Mouse (Mus musculus) testis, adult 2 months (tissue): ENCODE measurements around the gene Spa17. TPM values are rescaled to one million over a fixed set of nuclear protein-coding genes. Genes with fewer than 3 reads are reported as not detected.

Experiments used
- H3K27ac ChIP-seq: fragments of 200-500 bp; 2 replicates; pipeline ENCODE4 v1.5.1; 2012; ENCODE audit warnings: low read depth, low read length; ENCODE audit not compliant: control insufficient read depth, insufficient read depth
- H3K27me3 ChIP-seq: fragments of 200-500 bp; 2 replicates; pipeline ENCODE4 v1.6.1; 2012; ENCODE audit warnings: mild to moderate bottlenecking, low read length, moderate library complexity; ENCODE audit not compliant: control insufficient read depth, insufficient read depth
- H3K36me3 ChIP-seq: fragments of 200-500 bp; 2 replicates; pipeline ENCODE4 v1.6.1; 2012; ENCODE audit warnings: mild to moderate bottlenecking, low read length; ENCODE audit not compliant: control insufficient read depth, insufficient read depth
- H3K4me1 ChIP-seq: fragments of 200-500 bp; 2 replicates; pipeline ENCODE4 v1.6.1; 2012; ENCODE audit warnings: low read length; ENCODE audit not compliant: control insufficient read depth, insufficient read depth
- H3K4me3 ChIP-seq: fragments of 200-500 bp; 2 replicates; pipeline ENCODE4 v1.5.1; 2012; ENCODE audit warnings: low read depth, mild to moderate bottlenecking, low read length, moderate library complexity, mixed read lengths; ENCODE audit not compliant: control insufficient read depth
- CTCF ChIP-seq: fragments of 200-500 bp; IDR thresholded peaks from 2 replicates; pipeline ENCODE4 v1.5.1; 2012; ENCODE audit warnings: low read depth, mild to moderate bottlenecking, inconsistent platforms, low read length, moderate library complexity; ENCODE audit not compliant: control insufficient read depth, insufficient read depth, insufficient replicate concordance
- POLR2A ChIP-seq: fragments of 200-500 bp; IDR thresholded peaks from 2 replicates; pipeline ENCODE4 v1.6.1; 2012; ENCODE audit warnings: low read depth, mild to moderate bottlenecking, inconsistent platforms, low read length, moderate library complexity; ENCODE audit not compliant: control insufficient read depth
- polyA plus RNA-seq: library from polyadenylated mRNA; depleted of rRNA; stranded (reverse); fragments of >200 nt; gene quantifications from 2 replicates; pipeline ENCODE4 v1.2.3, GENCODE M21; 2012; rRNA removed

Spa17 gene
- 547 and 582 TPM in 2 replicates for polyA plus RNA-seq

- H3K27me3 ChIP-seq = no peaks in the 10 kb centered on the region
- TF ChIP-seq POLR2A = peak; percentile 56; the same call in 1 of the 2 replicates
- TF ChIP-seq CTCF = no peak
- H3K36me3 ChIP-seq = no peaks in the 10 kb centered on the region; the same call in 1 of the 2 replicates
- H3K27ac ChIP-seq = peak within 1 kb of the TSS; percentile 98
- H3K4me3 ChIP-seq = peak within 1 kb of the TSS; percentile 100
- H3K4me1 ChIP-seq = 0 out of 2 replicates have a peak, but pooled peaks cover 3% of the 10 kb centered on the region
Measured at GRCm38 (mm10) chr9:37613182-37613910, at the start of gene Spa17. Gene Spa17 (minus strand): TSS chr9:37613722.

GRCm38 (mm10) chr9:37663210-37663609 is 49.7 kb upstream of the Spa17 start:
- H3K4me1 ChIP-seq = no peaks in the 10 kb centered on the region
- no peak overlapping the region for H3K27ac ChIP-seq
- TF ChIP-seq POLR2A (no peak), CTCF (no peak)
- H3K4me3 ChIP-seq = no peak overlapping the region
- no peaks in the 10 kb centered on the region for H3K27me3 ChIP-seq
- H3K36me3 ChIP-seq = no peaks in the 10 kb centered on the region

DNA sequence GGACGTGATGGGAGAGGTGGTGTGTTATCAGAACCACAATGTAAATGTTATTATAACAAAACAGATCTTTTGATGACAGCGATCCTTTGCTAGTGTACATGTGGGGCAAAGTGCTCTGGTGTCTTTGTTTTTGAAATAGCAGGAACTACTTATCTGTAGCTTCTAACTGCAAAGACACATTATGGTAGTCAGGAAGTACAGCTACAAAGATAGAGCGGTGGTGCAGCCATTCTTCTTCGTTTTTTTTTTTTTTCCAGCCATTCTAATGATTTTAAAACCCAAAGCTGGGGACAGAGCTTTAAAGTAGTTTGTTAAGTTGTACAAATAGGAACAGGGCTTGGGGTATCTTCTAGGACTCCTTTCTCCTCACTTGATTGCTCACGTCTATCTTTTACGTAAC is 45.9 kb upstream of the Spa17 start:
- Histone ChIP-seq H3K27ac (no peak overlapping the region), H3K27me3 (no peaks in the 10 kb centered on the region), H3K4me1 (no peaks in the 10 kb centered on the region; the same call in 1 of the 2 replicates), H3K4me3 (no peak overlapping the region), H3K36me3 (no peaks in the 10 kb centered on the region)
- no peak for TF ChIP-seq POLR2A
- no peak for TF ChIP-seq CTCF

DNA sequence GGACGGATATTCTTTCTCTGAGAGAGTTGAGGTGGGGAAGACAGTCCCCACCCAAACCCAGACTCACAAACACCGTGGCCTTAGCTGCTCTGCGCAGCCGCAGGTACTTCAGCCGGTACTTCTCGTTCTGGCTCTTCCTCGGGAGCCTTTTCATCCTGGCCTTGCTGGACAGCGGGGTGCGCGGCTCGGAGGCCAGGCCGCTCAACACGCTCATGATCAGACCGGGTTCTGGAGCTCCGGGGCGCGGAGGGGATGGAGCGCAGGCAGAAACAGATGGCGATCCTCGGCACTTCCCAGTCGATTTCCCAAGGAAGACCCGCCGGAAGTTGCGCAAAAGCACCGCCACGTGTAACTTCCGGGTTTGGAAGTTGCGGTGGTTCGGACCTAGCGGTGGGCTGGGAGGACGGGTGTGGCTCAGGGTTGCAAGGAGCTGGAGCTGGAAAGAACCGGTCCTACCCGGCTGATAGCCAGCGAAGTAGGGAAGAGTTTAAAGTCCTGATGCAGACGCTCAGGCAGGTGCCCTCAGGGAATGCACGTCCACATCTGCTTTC is 43.5 kb upstream of the Spa17 start, which contains the start of gene Tbrg1:
Gene Tbrg1 (minus strand): TSS at position 382 of the 551 bp plus-strand sequence.
- Histone ChIP-seq H3K27ac (peak within 1 kb of the TSS; percentile 91), H3K4me3 (peak within 1 kb of the TSS; percentile 98), H3K27me3 (no peaks in the 10 kb centered on the region), H3K36me3 (no peaks in the 10 kb centered on the region; the same call in 1 of the 2 replicates), H3K4me1 (no peaks in the 10 kb centered on the region; the same call in 1 of the 2 replicates)
- TF ChIP-seq CTCF (no peak), POLR2A (peak; percentile 87)

DNA sequence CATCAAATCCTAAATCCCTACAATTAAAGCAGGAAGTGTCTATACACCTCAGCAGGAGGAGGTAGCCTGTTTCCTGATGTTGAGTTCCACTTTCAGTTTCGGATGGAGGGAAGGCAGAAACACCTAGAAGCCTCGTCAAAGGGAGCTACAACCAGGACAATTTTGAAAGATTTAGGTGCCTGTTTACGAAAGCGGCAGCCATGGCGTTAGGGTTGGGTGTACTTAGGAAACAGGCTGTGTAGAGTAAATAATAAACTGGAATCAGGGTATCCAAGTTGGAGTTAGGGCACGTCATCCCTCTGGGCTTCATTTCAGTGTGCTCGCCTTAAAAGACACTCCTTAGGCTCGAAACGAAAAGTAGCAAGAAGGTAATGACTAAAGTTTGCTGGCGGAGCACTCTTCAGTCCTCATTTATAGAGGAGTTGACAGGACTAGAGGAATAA is 42.9 kb upstream of the Spa17 start:
- TF ChIP-seq POLR2A (no peak), CTCF (no peak)
- H3K27ac ChIP-seq = peak overlapping the region; percentile 91

DNA sequence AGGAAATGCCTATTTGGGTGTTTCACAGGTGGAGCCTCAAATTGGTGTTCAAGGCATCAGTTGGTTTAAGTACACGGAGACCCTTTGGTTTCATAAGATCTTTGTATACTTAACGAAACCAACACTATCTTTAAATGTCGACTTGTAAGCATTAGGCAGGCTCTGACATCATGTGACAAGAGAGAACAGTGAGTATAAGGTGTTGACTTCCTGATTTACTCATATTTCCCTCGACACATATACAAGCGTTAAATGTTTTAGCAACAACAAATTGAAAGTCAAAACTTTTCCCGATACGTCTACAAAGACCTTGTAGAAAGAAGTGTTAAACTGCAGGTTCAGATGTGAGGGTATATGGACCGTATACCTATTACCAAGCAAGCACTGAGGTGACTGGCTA is 42.4 kb upstream of the Spa17 start:
- Histone ChIP-seq H3K4me3 (no peak overlapping the region), H3K36me3 (no peaks in the 10 kb centered on the region; the same call in 1 of the 2 replicates), H3K27me3 (no peaks in the 10 kb centered on the region), H3K27ac (no peak overlapping the region), H3K4me1 (no peaks in the 10 kb centered on the region; the same call in 1 of the 2 replicates)
- TF ChIP-seq CTCF (no peak), POLR2A (no peak)

More for the DNA sequence above, 42.9 kb upstream of the Spa17 start:
- Histone ChIP-seq H3K4me3 (peak overlapping the region; percentile 98), H3K27me3 (no peaks in the 10 kb centered on the region), H3K4me1 (no peaks in the 10 kb centered on the region; the same call in 1 of the 2 replicates), H3K36me3 (no peaks in the 10 kb centered on the region; the same call in 1 of the 2 replicates)

GRCm38 (mm10) chr9:37653836-37654235 is 40.3 kb upstream of the Spa17 start:
- Histone ChIP-seq H3K4me3 (no peak overlapping the region), H3K27me3 (no peaks in the 10 kb centered on the region), H3K36me3 (no peaks in the 10 kb centered on the region; the same call in none of the 2 replicates), H3K27ac (no peak overlapping the region), H3K4me1 (no peaks in the 10 kb centered on the region; the same call in 1 of the 2 replicates)
- TF ChIP-seq CTCF = no peak
- no peak for TF ChIP-seq POLR2A
